Mouse (Mus musculus): ENCODE results near the gene Chst8. TPM values are rescaled to one million over a fixed set of nuclear protein-coding genes. Genes with fewer than 3 reads are reported as not detected.

Chst8 gene
- polyA plus RNA-seq, 2 experiments: 0.80 to 1.3 TPM

DNA sequence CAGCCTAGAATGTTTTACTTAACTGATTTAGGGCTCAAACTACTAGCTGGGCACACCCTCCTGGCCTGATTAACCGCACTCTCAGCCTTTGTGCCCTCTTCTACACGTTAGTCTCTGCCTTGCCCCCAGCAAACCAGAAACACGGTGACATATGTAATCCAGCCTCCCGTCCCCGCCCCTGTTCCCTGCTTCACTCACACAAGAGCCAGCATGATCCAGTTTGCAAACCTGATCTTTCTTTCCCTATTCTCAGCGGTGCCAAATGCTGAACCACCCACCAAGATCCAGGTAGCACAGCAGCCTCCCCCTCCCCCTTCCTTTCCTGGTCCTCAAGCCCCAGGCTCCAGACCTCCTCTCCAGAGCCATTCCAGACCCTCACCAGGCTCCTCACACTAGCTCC lies 169.2 kb downstream of the Chst8 start:
- no peak for ATAC-seq (ENCODE audit: low FRiP score, low read depth)
- Histone ChIP-seq H3K4me1 (ENCODE audit: control insufficient read depth, insufficient read depth, low read length) (0 out of 2 replicates have a peak, but pooled peaks cover 8% of the 10 kb centered on the region), H3K9ac (ENCODE audit: low read depth, low read length, severe bottlenecking) (no peak overlapping the region), H3K36me3 (ENCODE audit: control insufficient read depth, insufficient read depth, low read length) (peaks cover 97% of the 10 kb centered on the region), H3K9me3 (ENCODE audit: control insufficient read depth, low read length) (no peaks in the 10 kb centered on the region), H3K27ac (replicated peaks; ENCODE audit: low read depth, low read length) (no peak overlapping the region), H3K4me2 (replicated peaks; ENCODE audit: low read depth, low read length, severe bottlenecking) (no peak overlapping the region), H3K4me3 (replicated peaks; ENCODE audit: low read length) (no peak overlapping the region), H3K27me3 (ENCODE audit: control insufficient read depth, insufficient read depth, low read length) (no peaks in the 10 kb centered on the region)
- DNase-seq (ENCODE audit: low spot score): no peak
- TF ChIP-seq POLR2A (IDR thresholded peaks at IDR 0.05; ENCODE audit: borderline replicate concordance, extremely low read depth, insufficient read depth, insufficient read length): no peak
- 55% methylated on average over 6 of the region's 6 CpGs for WGBS

- peaks cover 84% of the 10 kb centered on the region for H3K36me3 ChIP-seq (ENCODE audit: control insufficient read depth, insufficient read depth, low read length)
- no peak overlapping the region for H3K4me3 ChIP-seq (replicated peaks; ENCODE audit: low read length)
- H3K9me3 ChIP-seq (ENCODE audit: control insufficient read depth, low read length): no peaks in the 10 kb centered on the region
- no peak for TF ChIP-seq POLR2A (IDR thresholded peaks at IDR 0.05; ENCODE audit: borderline replicate concordance, extremely low read depth, insufficient read depth, insufficient read length)
- ATAC-seq (ENCODE audit: low FRiP score, low read depth): no peak
- H3K9ac ChIP-seq (ENCODE audit: low read depth, low read length, severe bottlenecking): no peak overlapping the region
- H3K27me3 ChIP-seq (ENCODE audit: control insufficient read depth, insufficient read depth, low read length): no peaks in the 10 kb centered on the region
- DNase-seq (ENCODE audit: low spot score): no peak
- no peak overlapping the region for H3K27ac ChIP-seq (replicated peaks; ENCODE audit: low read depth, low read length)
- H3K4me1 ChIP-seq (ENCODE audit: control insufficient read depth, insufficient read depth, low read length): 0 out of 2 replicates have a peak, but pooled peaks cover 2% of the 10 kb centered on the region
- no peak overlapping the region for H3K4me2 ChIP-seq (replicated peaks; ENCODE audit: low read depth, low read length, severe bottlenecking)
- WGBS: 87% methylated on average over 13 of the region's 13 CpGs
Measured at GRCm38 (mm10) chr7:34641968-34642367, 170.5 kb downstream of the Chst8 start.

DNA sequence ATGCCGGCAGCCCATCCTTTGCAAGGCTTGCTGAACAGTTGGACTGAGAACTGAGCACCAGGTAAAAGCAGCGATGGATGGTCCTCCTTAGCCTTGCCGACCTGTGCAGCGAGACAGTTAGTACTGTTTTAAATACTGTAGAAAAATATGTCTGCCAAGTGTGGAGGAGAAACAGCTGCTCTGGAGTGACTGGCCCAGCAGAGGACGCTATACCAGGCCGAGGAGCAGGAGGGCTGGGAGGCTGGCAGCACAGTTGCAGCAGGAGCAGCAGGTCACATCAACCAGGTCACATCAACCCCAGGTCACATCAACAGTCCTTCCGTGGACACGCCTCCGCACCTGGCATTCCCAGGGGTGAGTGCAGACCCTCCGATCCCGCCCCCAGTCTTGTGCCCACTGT lies 172.7 kb downstream of the Chst8 start:
- DNase-seq (ENCODE audit: low spot score): no peak
- Histone ChIP-seq H3K4me2 (replicated peaks; ENCODE audit: low read depth, low read length, severe bottlenecking) (no peak overlapping the region), H3K9ac (ENCODE audit: low read depth, low read length, severe bottlenecking) (no peak overlapping the region), H3K9me3 (ENCODE audit: control insufficient read depth, low read length) (no peaks in the 10 kb centered on the region), H3K27ac (replicated peaks; ENCODE audit: low read depth, low read length) (no peak overlapping the region), H3K27me3 (ENCODE audit: control insufficient read depth, insufficient read depth, low read length) (no peaks in the 10 kb centered on the region), H3K36me3 (ENCODE audit: control insufficient read depth, insufficient read depth, low read length) (peaks cover 62% of the 10 kb centered on the region), H3K4me1 (ENCODE audit: control insufficient read depth, insufficient read depth, low read length) (no peaks in the 10 kb centered on the region), H3K4me3 (replicated peaks; ENCODE audit: low read length) (no peak overlapping the region)
- TF ChIP-seq POLR2A (IDR thresholded peaks at IDR 0.05; ENCODE audit: borderline replicate concordance, extremely low read depth, insufficient read depth, insufficient read length): no peak
- WGBS: 89% methylated on average over 9 of the region's 11 CpGs
- no peak for ATAC-seq (ENCODE audit: low FRiP score, low read depth)

DNA sequence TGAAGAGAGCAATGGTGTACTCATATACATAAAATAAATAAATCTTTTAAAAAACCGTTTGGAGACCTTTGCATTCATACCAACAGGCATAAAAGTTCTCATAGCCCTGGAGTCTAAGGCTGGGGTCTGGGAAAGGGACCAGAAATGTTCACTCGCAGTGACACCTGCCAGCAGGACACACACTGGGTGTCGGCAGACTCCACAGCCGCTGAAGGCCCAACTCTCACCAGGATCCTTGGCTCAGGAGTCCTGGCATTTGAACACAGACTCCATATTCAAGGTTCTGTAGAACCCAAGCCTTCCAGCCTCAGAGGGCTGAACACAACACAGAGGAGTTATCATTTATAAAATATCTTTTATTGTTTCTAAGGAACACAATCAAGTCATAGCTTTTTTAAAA lies 175.8 kb downstream of the Chst8 start:
- 76% methylated on average over 4 of the region's 4 CpGs for WGBS

DNA sequence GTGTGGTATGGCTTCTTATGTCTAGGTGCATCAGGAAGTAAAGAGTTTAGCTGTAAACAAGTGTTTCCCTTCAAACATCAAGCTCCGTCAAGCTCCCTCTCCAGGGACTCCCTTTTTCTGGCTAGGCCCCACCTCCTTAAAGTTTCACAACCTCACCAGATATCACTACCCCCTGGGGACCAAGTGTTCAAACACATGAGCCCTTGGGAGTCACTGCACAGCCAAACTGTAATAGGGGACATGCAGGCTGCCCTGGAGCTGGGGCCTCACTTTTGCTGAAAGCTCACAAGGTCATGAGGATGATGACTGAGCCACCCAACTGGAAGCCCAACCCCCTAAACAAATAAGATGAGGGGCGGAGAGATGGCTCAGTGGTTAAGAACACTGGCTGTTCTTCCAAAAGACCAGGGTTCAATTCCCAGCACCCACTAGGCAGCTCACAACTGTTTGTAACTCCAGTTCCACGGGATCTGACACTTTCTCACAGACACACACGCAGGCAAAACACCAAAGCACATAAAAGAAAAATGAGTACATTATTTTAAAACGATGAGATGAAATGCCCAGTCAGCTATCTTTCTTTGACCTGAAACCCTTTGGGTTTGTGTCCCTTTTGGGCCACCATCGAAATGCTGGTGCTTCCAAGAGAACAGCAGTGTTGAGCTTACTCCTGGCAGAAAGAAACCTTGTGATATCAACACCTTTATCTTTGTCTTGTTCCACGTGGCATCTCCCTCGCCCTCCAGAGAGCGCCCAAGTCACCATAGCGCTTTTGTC lies 179.4 kb downstream of the Chst8 start:
- no peak for DNase-seq (ENCODE audit: low spot score)
- no peak for TF ChIP-seq POLR2A (IDR thresholded peaks at IDR 0.05; ENCODE audit: borderline replicate concordance, extremely low read depth, insufficient read depth, insufficient read length)
- H3K9ac ChIP-seq (ENCODE audit: low read depth, low read length, severe bottlenecking): no peak overlapping the region
- no peak overlapping the region for H3K4me3 ChIP-seq (replicated peaks; ENCODE audit: low read length)
- no peaks in the 10 kb centered on the region for H3K27me3 ChIP-seq (ENCODE audit: control insufficient read depth, insufficient read depth, low read length)
- peaks cover 13% of the 10 kb centered on the region for H3K4me1 ChIP-seq (ENCODE audit: control insufficient read depth, insufficient read depth, low read length)
- H3K4me2 ChIP-seq (replicated peaks; ENCODE audit: low read depth, low read length, severe bottlenecking): no peak overlapping the region
- H3K9me3 ChIP-seq (ENCODE audit: control insufficient read depth, low read length): no peaks in the 10 kb centered on the region
- H3K27ac ChIP-seq (replicated peaks; ENCODE audit: low read depth, low read length): no peak overlapping the region
- ATAC-seq (ENCODE audit: low FRiP score, low read depth): no peak
- WGBS: 84% methylated on average over 10 of the region's 10 CpGs
- H3K36me3 ChIP-seq (ENCODE audit: control insufficient read depth, insufficient read depth, low read length): no peaks in the 10 kb centered on the region

More for the DNA sequence above, 175.8 kb downstream of the Chst8 start:
- Histone ChIP-seq H3K27me3 (ENCODE audit: control insufficient read depth, insufficient read depth, low read length) (no peaks in the 10 kb centered on the region), H3K9ac (ENCODE audit: low read depth, low read length, severe bottlenecking) (no peak overlapping the region), H3K9me3 (ENCODE audit: control insufficient read depth, low read length) (no peaks in the 10 kb centered on the region), H3K36me3 (ENCODE audit: control insufficient read depth, insufficient read depth, low read length) (peaks cover 32% of the 10 kb centered on the region), H3K4me3 (replicated peaks; ENCODE audit: low read length) (no peak overlapping the region), H3K4me2 (replicated peaks; ENCODE audit: low read depth, low read length, severe bottlenecking) (no peak overlapping the region), H3K27ac (replicated peaks; ENCODE audit: low read depth, low read length) (no peak overlapping the region), H3K4me1 (ENCODE audit: control insufficient read depth, insufficient read depth, low read length) (no peaks in the 10 kb centered on the region)
- ATAC-seq (ENCODE audit: low FRiP score, low read depth): no peak
- TF ChIP-seq POLR2A (IDR thresholded peaks at IDR 0.05; ENCODE audit: borderline replicate concordance, extremely low read depth, insufficient read depth, insufficient read length): no peak
- DNase-seq (ENCODE audit: low spot score): no peak

Data from limb, embryonic 14.5 days (tissue).